Mouse (Mus musculus) MEL (cell line): ENCODE data around the gene Gm10322. TPM values are rescaled to one million over a fixed set of nuclear protein-coding genes. Genes with fewer than 3 reads are reported as not detected.

ENCODE experiments used
- DNase-seq: peaks from one replicate; pipeline ENCODE4 v3.0.0; 2011; ENCODE audit warnings: low read depth, low spot score
- H3K27ac ChIP-seq: 2 replicates; pipeline ENCODE4 v1.5.1; 2012; ENCODE audit warnings: low read depth, mild to moderate bottlenecking, control low read depth, low read length, moderate library complexity; ENCODE audit not compliant: control insufficient read depth
- H3K27me3 ChIP-seq, 2 experiments: fragments of 150-350 bp in 1 of 2; sonication (generic) in 1 of 2; 2 replicates each; pipeline ENCODE4 v1.6.1; 2012; ENCODE audit warnings: low read length in 2 of 2, mild to moderate bottlenecking in 2 of 2, improper control_type of control experiment in 1 of 2, moderate library complexity in 1 of 2; ENCODE audit not compliant: insufficient read depth in 2 of 2, control insufficient read depth in 1 of 2
- H3K36me3 ChIP-seq, 2 experiments: 2 replicates each; pipeline ENCODE4 v1.6.1; 2012 to 2014; ENCODE audit warnings: low read length in 2 of 2, improper control_type of control experiment in 1 of 2, inconsistent platforms in 1 of 2, mild to moderate bottlenecking in 1 of 2; ENCODE audit not compliant: insufficient read depth in 2 of 2, control insufficient read depth in 1 of 2
- H3K4me1 ChIP-seq, 2 experiments: fragments of 150-350 bp in 1 of 2; sonication (generic) in 1 of 2; 2 replicates each; pipeline ENCODE4 v1.6.1; 2012; ENCODE audit warnings: low read length in 2 of 2, improper control_type of control experiment in 1 of 2, mild to moderate bottlenecking in 1 of 2; ENCODE audit not compliant: insufficient read depth in 2 of 2, control insufficient read depth in 1 of 2
- H3K4me3 ChIP-seq, 2 experiments: fragments of 150-350 bp in 1 of 2; sonication (generic) in 1 of 2; 2 replicates each; pipeline ENCODE4 v1.5.1; 2012; ENCODE audit warnings: low read depth in 2 of 2, low read length in 2 of 2, mild to moderate bottlenecking in 2 of 2, moderate library complexity in 2 of 2, control low read depth in 1 of 2, improper control_type of control experiment in 1 of 2; ENCODE audit not compliant: control insufficient read depth in 1 of 2, insufficient read depth in 1 of 2
- H3K79me2 ChIP-seq: 2 replicates; pipeline ENCODE4 v1.6.1; 2012; ENCODE audit warnings: mild to moderate bottlenecking, low read length, moderate library complexity; ENCODE audit not compliant: control insufficient read depth, poor library complexity, insufficient read depth
- H3K9ac ChIP-seq: 2 replicates; pipeline ENCODE4 v1.6.1; 2012; ENCODE audit warnings: low read depth, mild to moderate bottlenecking, control low read depth, low read length, moderate library complexity; ENCODE audit not compliant: control insufficient read depth, poor library complexity, severe bottlenecking
- H3K9me3 ChIP-seq: fragments of 150-350 bp; sonication (generic); replicated peaks from 2 replicates; pipeline ENCODE4 v1.6.1; 2012; ENCODE audit warnings: mild to moderate bottlenecking, low read length, improper control_type of control experiment, moderate library complexity; ENCODE audit not compliant: insufficient read depth
- CTCF ChIP-seq, 3 experiments: IDR thresholded peaks in 2 of 3; conservative IDR thresholded peaks in 1 of 3; 2 replicates each; pipeline ENCODE4 v1.5.1; 2011 to 2012; ENCODE audit warnings: low read length in 3 of 3, low read depth in 2 of 3, mild to moderate bottlenecking in 2 of 3, improper control_type of control experiment in 1 of 3, inconsistent platforms in 1 of 3, mixed read lengths in 1 of 3, moderate library complexity in 1 of 3; ENCODE audit not compliant: control insufficient read depth in 1 of 3, insufficient read depth in 1 of 3, poor library complexity in 1 of 3, severe bottlenecking in 1 of 3
- GABPA ChIP-seq: IDR thresholded peaks from 2 replicates; pipeline ENCODE4 v1.6.1; 2012; ENCODE audit warnings: low read depth, mild to moderate bottlenecking, inconsistent platforms, low read length, improper control_type of control experiment, moderate library complexity
- HCFC1 ChIP-seq: IDR thresholded peaks from 2 replicates; pipeline ENCODE4 v1.6.1; 2012; ENCODE audit warnings: low read depth, mild to moderate bottlenecking, inconsistent platforms, low read length, improper control_type of control experiment, moderate library complexity
- JUND ChIP-seq: IDR thresholded peaks from 2 replicates; pipeline ENCODE4 v1.6.1; 2011; ENCODE audit warnings: low read depth, mild to moderate bottlenecking, improper control_type of control experiment, low read length
- KAT2A ChIP-seq: conservative IDR thresholded peaks from 2 replicates; pipeline ENCODE4 v1.6.1; 2012; ENCODE audit warnings: low read depth, low read length, improper control_type of control experiment, inconsistent platforms
- MAFK ChIP-seq: IDR thresholded peaks from 2 replicates; pipeline ENCODE4 v1.6.1; 2011; ENCODE audit warnings: low read depth, mild to moderate bottlenecking, low read length, improper control_type of control experiment, borderline replicate concordance
- MAZ ChIP-seq: IDR thresholded peaks from 2 replicates; pipeline ENCODE4 v1.6.1; 2012; ENCODE audit warnings: low read depth, mild to moderate bottlenecking, inconsistent platforms, low read length, improper control_type of control experiment
- POLR2A ChIP-seq, 2 experiments: IDR thresholded peaks; 2 replicates each; pipeline ENCODE4 v1.6.1; 2011 to 2012; ENCODE audit warnings: low read length in 2 of 2, mild to moderate bottlenecking in 2 of 2, control low read depth in 1 of 2, improper control_type of control experiment in 1 of 2, low read depth in 1 of 2, moderate library complexity in 1 of 2; ENCODE audit not compliant: control insufficient read depth in 1 of 2, insufficient read depth in 1 of 2, poor library complexity in 1 of 2
- POLR2AphosphoS2 ChIP-seq: IDR thresholded peaks from 2 replicates; pipeline ENCODE4 v1.6.1; 2011; ENCODE audit warnings: low read length, improper control_type of control experiment
- RAD21 ChIP-seq: IDR thresholded peaks from 2 replicates; pipeline ENCODE4 v1.6.1; 2011; ENCODE audit warnings: mild to moderate bottlenecking, low read depth, low read length, improper control_type of control experiment
- RCOR1 ChIP-seq: IDR thresholded peaks from 2 replicates; pipeline ENCODE4 v1.6.1; 2012; ENCODE audit warnings: low read depth, mild to moderate bottlenecking, inconsistent platforms, low read length, improper control_type of control experiment
- TBP ChIP-seq: IDR thresholded peaks from 2 replicates; pipeline ENCODE4 v1.8.0; 2011; ENCODE audit warnings: low read depth, low read length, improper control_type of control experiment
- USF1 ChIP-seq: IDR thresholded peaks from 2 replicates; pipeline ENCODE4 v1.6.1; 2014; ENCODE audit warnings: low read depth, mild to moderate bottlenecking, inconsistent platforms, low read length, improper control_type of control experiment, moderate library complexity
- USF2 ChIP-seq, 2 experiments: IDR thresholded peaks; 2 replicates each; pipeline ENCODE4 v1.6.1; 2011 to 2012; ENCODE audit warnings: improper control_type of control experiment in 2 of 2, low read length in 2 of 2, borderline replicate concordance in 1 of 2, inconsistent platforms in 1 of 2, low read depth in 1 of 2, mild to moderate bottlenecking in 1 of 2; ENCODE audit not compliant: insufficient read depth in 1 of 2
- ZC3H11A ChIP-seq: IDR thresholded peaks from 2 replicates; pipeline ENCODE4 v1.6.1; 2012; ENCODE audit warnings: low read depth, mild to moderate bottlenecking, inconsistent platforms, low read length, improper control_type of control experiment
- ZKSCAN1 ChIP-seq: IDR thresholded peaks from 2 replicates; pipeline ENCODE4 v1.6.1; 2012; ENCODE audit warnings: low read depth, mild to moderate bottlenecking, inconsistent platforms, low read length, improper control_type of control experiment, moderate library complexity
- polyA plus RNA-seq, 2 experiments: library from polyadenylated mRNA; stranded (reverse) in 1 of 2; unstranded in 1 of 2; fragments of >175 nt in 1 of 2; fragments of >200 nt in 1 of 2; gene quantifications; 2 replicates each; pipeline versions ENCODE4 v1.2.1 to v1.2.4; 2012; ENCODE audit warnings: low replicate concordance in 2 of 2, low read depth in 1 of 2; ENCODE audit not compliant: insufficient read length in 2 of 2, insufficient read depth in 1 of 2, missing spikeins in 1 of 2
- total RNA-seq: library from RNA; depleted of rRNA; stranded (reverse); fragments of 300-350 nt; gene quantifications from 2 replicates; pipeline ENCODE4 v1.2.3, GENCODE M21; 2012

The Gm10322 gene
- total and polyA plus RNA-seq, 3 experiments, result 0.58 TPM; not detected in 2

- Histone ChIP-seq H3K4me3 (no peak overlapping the region), H3K79me2 (no peaks in the 10 kb centered on the region), H3K9me3 (no peaks in the 10 kb centered on the region)
- TF ChIP-seq USF1, result no peak
- no peak for TF ChIP-seq JUND
- no peak for TF ChIP-seq MAFK
- no peak for TF ChIP-seq CTCF (IDR thresholded peaks at IDR 0.05 in 2 of 3, conservative IDR thresholded peaks at IDR 0.05 in 1 of 3; ENCODE audit: control insufficient read depth in 1 of 3, insufficient read depth in 1 of 3, low read depth in 2 of 3, low read length in 3 of 3, poor library complexity in 1 of 3, severe bottlenecking in 1 of 3)
- TF ChIP-seq KAT2A, result no peak
- TF ChIP-seq USF2 (IDR thresholded peaks at IDR 0.05; ENCODE audit: borderline replicate concordance in 1 of 2, insufficient read depth in 1 of 2, low read depth in 1 of 2, low read length in 2 of 2), result no peak
- TF ChIP-seq ZKSCAN1, result no peak
- TF ChIP-seq GABPA, result no peak
- no peak for TF ChIP-seq POLR2AphosphoS2
- TF ChIP-seq, all 39 proteins: peak for 0
- Histone ChIP-seq H3K27ac (no peak overlapping the region), H3K36me3 (no peaks in the 10 kb centered on the region; a peak in 1 of 4 replicates), H3K9ac (no peak overlapping the region), H3K4me1 (0 out of 4 replicates have a peak, but pooled peaks cover 0 to 4% of the 10 kb centered on the region in 2 experiments), H3K27me3 (0 out of 4 replicates have a peak, but pooled peaks cover 0 to 1% of the 10 kb centered on the region in 2 experiments)
- no peak for DNase-seq
These were observed 7.6 kb downstream of the Gm10322 start for GRCm38 (mm10) chr10:59623496-59623895.

- TF ChIP-seq RCOR1, result no peak
- no peak for TF ChIP-seq ZC3H11A
- no peak for TF ChIP-seq JUND
- TF ChIP-seq HCFC1, result no peak
- TF ChIP-seq RAD21, result no peak
- TF ChIP-seq POLR2A (IDR thresholded peaks at IDR 0.05; ENCODE audit: control insufficient read depth in 1 of 2, insufficient read depth in 1 of 2, low read depth in 1 of 2, low read length in 2 of 2, poor library complexity in 1 of 2), result no peak
- H3K27me3 ChIP-seq, result no peaks in the 10 kb centered on the region
- H3K79me2 ChIP-seq, result no peaks in the 10 kb centered on the region
- H3K4me3 ChIP-seq, result no peak overlapping the region
- H3K4me1 ChIP-seq, result no peaks in the 10 kb centered on the region
- no peaks in the 10 kb centered on the region for H3K36me3 ChIP-seq
- no peak overlapping the region for H3K9ac ChIP-seq
- DNase-seq, result no peak
- H3K9me3 ChIP-seq, result no peaks in the 10 kb centered on the region
- H3K27ac ChIP-seq, result no peak overlapping the region
These were observed 13.0 kb downstream of the Gm10322 start for GRCm38 (mm10) chr10:59628641-59629505.

GRCm38 (mm10) chr10:59629506-59629782 lies 13.6 kb downstream of the Gm10322 start:
- Histone ChIP-seq H3K9ac (no peak overlapping the region), H3K4me1 (no peaks in the 10 kb centered on the region), H3K79me2 (no peaks in the 10 kb centered on the region), H3K9me3 (no peaks in the 10 kb centered on the region), H3K36me3 (no peaks in the 10 kb centered on the region), H3K27ac (no peak overlapping the region)
- no peak for DNase-seq
- TF ChIP-seq TBP (no peak), MAZ (no peak)
- TF ChIP-seq, all 39 proteins: peak for 0
- Histone ChIP-seq H3K4me3 (no peak overlapping the region), H3K27me3 (no peaks in the 10 kb centered on the region)
